Mouse (Mus musculus) neural tube, embryonic 14.5 days (tissue): ENCODE results near the gene Rmnd5b. TPM values are rescaled to one million over a fixed set of nuclear protein-coding genes. Genes with fewer than 3 reads are reported as not detected.

ENCODE experiments used
- ATAC-seq: fragments of 200-750 bp; cut with Nextera tagmentation; 2 replicates; pipeline ENCODE4 v1.8.0; 2017; ENCODE audit warnings: low read depth, mild to moderate bottlenecking, moderate TSS enrichment, moderate library complexity
- H3K27ac ChIP-seq: fragments of 300-500 bp; sonication (generic); 2 replicates; pipeline ENCODE4 v1.5.1; 2014; ENCODE audit warnings: low read depth, mild to moderate bottlenecking, control low read depth, low read length, moderate library complexity, mixed read lengths
- H3K27me3 ChIP-seq: fragments of 300-500 bp; sonication (generic); 2 replicates; pipeline ENCODE4 v1.6.1; 2014; ENCODE audit warnings: low read length; ENCODE audit not compliant: control insufficient read depth, insufficient read depth
- H3K36me3 ChIP-seq: fragments of 300-500 bp; sonication (generic); 2 replicates; pipeline ENCODE4 v1.6.1; 2014; ENCODE audit warnings: low read length, mixed read lengths; ENCODE audit not compliant: control insufficient read depth, insufficient read depth
- H3K4me1 ChIP-seq: fragments of 300-500 bp; sonication (generic); 2 replicates; pipeline ENCODE4 v1.6.1; 2014; ENCODE audit warnings: low read length; ENCODE audit not compliant: control insufficient read depth, insufficient read depth
- H3K4me2 ChIP-seq: fragments of 300-500 bp; sonication (generic); 2 replicates; pipeline ENCODE4 v1.6.1; 2014; ENCODE audit warnings: mild to moderate bottlenecking, low read depth, low read length, control low read depth
- H3K4me3 ChIP-seq: fragments of 300-500 bp; sonication (generic); 2 replicates; pipeline ENCODE4 v1.5.1; 2014; ENCODE audit warnings: low read depth, low read length, control low read depth, mixed read lengths
- H3K9ac ChIP-seq: fragments of 300-500 bp; sonication (generic); replicated peaks from 2 replicates; pipeline ENCODE4 v1.6.1; 2014; ENCODE audit warnings: low read depth, mild to moderate bottlenecking, control low read depth, low read length, mixed read lengths
- H3K9me3 ChIP-seq: fragments of 300-500 bp; sonication (generic); 2 replicates; pipeline ENCODE4 v1.6.1; 2016; ENCODE audit warnings: low read length; ENCODE audit not compliant: control insufficient read depth
- WGBS: fragments of 180-500 bp; shearing (Covaris S2); extraction: QIAGEN DNeasy Blood & Tissue Kit; methylation state at CpG from one replicate; pipeline ENCODE4 v1.1.7; 2014; 5-methylcytosine and 5-hydroxymethylcytosine counted together
- polyA plus RNA-seq: library from polyadenylated mRNA; unstranded; fragments of >200 nt; fragmentation: Nextera tagmentation; extraction: Ambion mirVana; gene quantifications from 2 replicates; pipeline ENCODE4 v1.2.1, GENCODE M21; 2014

The Rmnd5b gene
- polyA plus RNA-seq, 1 experiment from 2014 or later, result 93.5 TPM

DNA sequence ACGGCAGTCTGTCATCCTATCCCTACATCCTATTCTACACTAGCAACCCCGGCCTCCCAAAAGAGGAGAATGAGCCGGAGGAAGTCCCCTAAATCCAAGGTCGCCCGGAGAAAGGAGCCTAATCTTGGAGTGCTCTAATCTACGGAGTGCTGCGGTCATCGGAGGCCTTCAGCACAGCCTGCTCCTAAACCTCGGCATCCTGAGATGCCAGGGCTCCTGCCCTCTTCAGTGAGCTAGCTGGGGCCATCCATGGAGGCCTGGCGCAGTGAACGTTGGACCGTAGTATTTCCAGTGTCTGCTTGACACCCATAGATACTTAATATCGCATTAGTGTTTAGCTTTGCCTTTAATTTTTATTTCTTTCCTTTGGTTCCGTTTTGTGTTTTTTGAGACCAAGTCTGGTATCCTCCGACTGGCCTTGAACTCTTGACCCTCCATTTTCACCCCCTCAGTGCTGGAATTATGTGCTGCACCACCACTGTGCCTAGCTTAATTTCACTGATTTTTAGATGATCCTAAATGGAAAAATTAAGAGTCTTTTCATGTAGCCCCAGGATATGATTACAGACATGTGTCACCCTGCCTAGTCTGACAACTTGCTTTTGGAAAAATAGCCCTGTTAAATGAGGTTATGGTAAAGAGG lies 28.5 kb downstream of the Rmnd5b start:
- peak overlapping the region; percentile 93 for H3K27ac ChIP-seq
- peaks cover 31% of the 10 kb centered on the region for H3K36me3 ChIP-seq
- H3K4me1 ChIP-seq, result peaks cover 13% of the 10 kb centered on the region
- peak overlapping the region; percentile 99 for H3K9ac ChIP-seq
- peak overlapping the region; percentile 81 for H3K4me2 ChIP-seq
- no peaks in the 10 kb centered on the region for H3K9me3 ChIP-seq
- no peaks in the 10 kb centered on the region for H3K27me3 ChIP-seq
- ATAC-seq, result peak; percentile 56
- peak overlapping the region; percentile 98 for H3K4me3 ChIP-seq
- WGBS, result 8% methylated on average over 15 of the region's 15 CpGs

DNA sequence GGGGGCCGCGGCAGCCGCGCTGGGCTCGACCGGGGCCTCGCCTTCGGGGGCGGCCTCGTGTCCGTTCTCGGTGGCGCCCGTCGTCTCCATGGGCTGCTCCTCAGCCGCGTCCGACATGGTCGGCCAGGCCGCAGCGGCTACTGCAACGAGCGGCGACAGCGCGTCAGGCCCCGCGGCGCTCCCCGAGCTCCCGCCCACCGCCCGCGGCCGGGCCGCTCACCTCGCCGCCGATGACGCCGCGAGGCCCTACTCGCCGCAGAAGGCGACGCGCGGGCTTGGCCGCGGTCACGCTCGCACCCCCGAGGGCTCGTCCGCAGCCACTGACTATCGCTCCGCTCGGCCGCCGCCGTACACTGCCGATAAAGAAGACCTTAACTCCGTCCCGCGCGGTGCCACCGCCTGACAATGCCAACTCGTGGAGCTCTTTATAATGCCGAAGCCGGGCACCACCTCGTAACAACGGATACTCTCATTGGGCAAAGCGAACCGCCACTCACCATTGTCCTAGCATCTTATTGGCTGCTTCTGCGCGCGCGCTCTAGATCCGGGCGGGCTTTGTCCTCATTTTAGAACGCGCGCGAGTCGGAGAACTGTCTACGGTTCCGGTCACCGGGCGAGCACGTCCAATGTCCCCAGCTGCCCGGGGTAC lies 29.1 kb downstream of the Rmnd5b start, which contains the start of gene Hnrnpab:
Gene Hnrnpab, minus strand, starts transcription at position 401 of the 649 bp plus-strand sequence.
- H3K27me3 ChIP-seq, result no peaks in the 10 kb centered on the region
- peaks cover 37% of the 10 kb centered on the region for H3K36me3 ChIP-seq
- peak within 1 kb of the TSS; percentile 98 for H3K4me3 ChIP-seq
- peak within 1 kb of the TSS; percentile 81 for H3K4me2 ChIP-seq
- H3K27ac ChIP-seq, result peak within 1 kb of the TSS; percentile 93
- H3K4me1 ChIP-seq, result peaks cover 13% of the 10 kb centered on the region
- WGBS, result under 1% methylated on average over 85 of the region's 91 CpGs
- peak; percentile 95 for ATAC-seq
- peak within 1 kb of the TSS; percentile 99 for H3K9ac ChIP-seq
- no peaks in the 10 kb centered on the region for H3K9me3 ChIP-seq

DNA sequence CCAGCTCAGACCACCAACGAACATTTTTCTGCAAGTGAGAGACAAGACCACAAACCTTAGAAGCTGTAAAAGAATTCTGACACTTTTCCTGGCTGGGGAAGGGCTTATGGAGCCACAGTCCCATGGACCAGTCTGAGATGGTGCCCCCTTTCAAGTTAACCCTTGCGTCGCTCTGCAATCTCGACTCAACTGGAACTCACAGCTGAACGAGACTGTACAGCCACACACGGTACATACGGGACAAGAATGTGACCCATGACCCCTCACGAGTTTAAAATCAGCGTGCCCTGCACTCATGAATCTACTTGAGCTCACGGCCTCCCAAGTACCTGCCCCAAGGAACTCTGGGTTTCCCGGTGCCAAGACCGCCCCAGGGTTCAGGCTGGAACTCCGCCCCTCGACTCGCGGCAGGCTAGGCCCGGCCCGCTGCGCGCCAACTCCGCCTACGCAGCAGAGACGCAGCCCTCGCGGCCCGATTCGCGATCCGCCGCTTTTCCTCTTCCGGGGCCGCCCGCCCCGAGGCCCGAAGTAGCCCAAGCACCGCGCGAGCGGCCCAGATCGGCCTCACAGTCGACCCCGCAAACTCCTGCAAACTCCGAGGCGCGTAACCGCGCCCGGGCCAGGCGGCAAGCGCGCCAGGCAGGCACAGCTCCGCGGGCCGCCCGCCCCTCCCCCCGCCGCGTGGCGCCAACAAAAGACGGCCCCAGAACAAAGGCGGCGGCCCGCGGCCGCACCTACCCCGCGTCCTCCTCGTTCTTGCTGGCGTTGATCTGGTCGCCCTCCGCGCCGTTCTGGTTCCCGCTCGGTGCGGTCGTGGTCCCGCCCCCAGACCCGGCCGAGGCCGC lies 29.9 kb downstream of the Rmnd5b start:
- Histone ChIP-seq H3K4me1 (peaks cover 13% of the 10 kb centered on the region), H3K9me3 (no peaks in the 10 kb centered on the region), H3K27ac (peak overlapping the region; percentile 93), H3K4me3 (peak overlapping the region; percentile 98), H3K4me2 (peak overlapping the region; percentile 61), H3K36me3 (peaks cover 45% of the 10 kb centered on the region), H3K27me3 (no peaks in the 10 kb centered on the region), H3K9ac (peak overlapping the region; percentile 99)
- under 1% methylated on average over 79 of the region's 81 CpGs for WGBS
- ATAC-seq, result peak; percentile 54

DNA sequence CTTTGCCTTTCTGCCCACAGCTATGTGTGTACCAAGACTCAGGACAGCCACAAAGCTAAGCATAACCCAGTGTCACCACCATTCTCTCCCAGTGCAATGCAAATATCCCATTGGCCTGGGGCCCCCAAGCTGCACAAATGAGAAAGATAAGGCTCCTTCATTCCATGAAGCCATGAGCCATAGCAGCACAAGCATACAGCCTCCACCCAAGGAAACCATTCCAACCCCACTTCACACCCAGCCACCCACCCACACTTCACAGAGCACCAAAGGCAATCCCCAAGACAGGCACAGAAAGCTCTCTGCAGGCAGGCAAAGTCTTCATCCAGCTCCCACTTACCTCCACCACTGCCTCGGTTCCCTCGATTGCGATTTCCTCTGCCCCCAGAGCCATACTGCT lies 33.4 kb downstream of the Rmnd5b start:
- no peak overlapping the region for H3K27ac ChIP-seq
- no peaks in the 10 kb centered on the region for H3K27me3 ChIP-seq
- ATAC-seq, result no peak
- H3K4me1 ChIP-seq, result peaks cover 11% of the 10 kb centered on the region
- no peak overlapping the region for H3K4me3 ChIP-seq
- WGBS, result 88% methylated on average over 3 of the region's 3 CpGs
- H3K9ac ChIP-seq, result no peak overlapping the region
- no peaks in the 10 kb centered on the region for H3K9me3 ChIP-seq
- H3K4me2 ChIP-seq, result no peak overlapping the region
- H3K36me3 ChIP-seq, result peaks cover 80% of the 10 kb centered on the region

DNA sequence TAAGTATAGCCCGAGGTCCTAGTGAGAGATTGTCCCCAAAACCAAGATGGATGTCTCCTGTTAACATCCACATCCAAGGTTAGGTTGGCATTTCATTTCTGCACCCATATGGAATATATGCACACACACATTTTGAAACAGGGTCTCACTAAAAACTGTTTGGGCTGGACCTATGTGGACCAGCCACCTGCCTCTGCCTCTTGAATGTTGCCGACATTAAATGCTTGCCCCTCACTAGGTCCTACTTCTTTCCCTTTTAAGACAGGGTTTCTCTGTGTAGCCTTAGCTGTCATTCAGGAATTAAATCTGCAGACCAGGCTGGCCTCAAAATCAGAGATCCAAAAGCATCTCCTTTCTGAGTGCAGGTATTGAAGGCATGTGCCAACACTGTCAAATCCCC lies 38.1 kb downstream of the Rmnd5b start:
- WGBS, result 71% methylated on average over 2 of the region's 2 CpGs
- Histone ChIP-seq H3K36me3 (peaks cover 90% of the 10 kb centered on the region), H3K9ac (no peak overlapping the region), H3K9me3 (no peaks in the 10 kb centered on the region), H3K4me3 (no peak overlapping the region), H3K27me3 (no peaks in the 10 kb centered on the region), H3K4me2 (no peak overlapping the region), H3K4me1 (no peaks in the 10 kb centered on the region), H3K27ac (no peak overlapping the region)
- ATAC-seq, result no peak

DNA sequence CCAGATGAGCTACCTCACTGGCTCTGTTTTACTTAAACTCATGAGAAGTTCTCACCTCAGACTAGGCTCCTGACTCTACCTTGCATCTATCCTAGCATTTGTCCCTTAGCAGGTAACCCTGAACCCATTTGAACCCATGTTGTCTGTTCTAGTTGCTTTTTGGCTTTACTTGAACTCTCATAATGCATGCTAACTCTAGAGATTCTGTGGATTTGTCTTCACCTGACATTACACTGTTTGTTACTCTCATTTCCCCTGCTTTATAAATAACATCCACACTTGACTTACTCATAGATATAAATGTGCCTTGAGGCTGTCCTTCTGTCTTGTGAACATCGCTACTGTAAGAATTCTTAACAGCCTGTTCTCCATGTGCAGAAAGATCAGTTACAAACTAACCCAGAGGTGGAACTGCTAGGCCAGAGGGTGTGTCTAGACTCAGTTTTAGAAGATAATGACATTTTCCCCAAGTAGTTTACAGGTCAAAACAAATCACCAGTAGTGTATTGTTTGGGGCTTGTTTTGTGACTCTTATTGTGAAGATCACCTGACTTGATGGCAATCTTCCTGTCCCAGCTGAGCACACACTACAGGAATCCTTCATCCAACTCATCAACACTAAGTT lies 40.1 kb downstream of the Rmnd5b start:
- no peak overlapping the region for H3K9ac ChIP-seq
- H3K27ac ChIP-seq, result no peak overlapping the region
- no peaks in the 10 kb centered on the region for H3K9me3 ChIP-seq
- no peak for ATAC-seq
- no peaks in the 10 kb centered on the region for H3K4me1 ChIP-seq
- WGBS, result 91% methylated on average over 1 of the region's 1 CpGs
- H3K27me3 ChIP-seq, result no peaks in the 10 kb centered on the region
- H3K4me2 ChIP-seq, result no peak overlapping the region
- peaks cover 81% of the 10 kb centered on the region for H3K36me3 ChIP-seq
- no peak overlapping the region for H3K4me3 ChIP-seq

DNA sequence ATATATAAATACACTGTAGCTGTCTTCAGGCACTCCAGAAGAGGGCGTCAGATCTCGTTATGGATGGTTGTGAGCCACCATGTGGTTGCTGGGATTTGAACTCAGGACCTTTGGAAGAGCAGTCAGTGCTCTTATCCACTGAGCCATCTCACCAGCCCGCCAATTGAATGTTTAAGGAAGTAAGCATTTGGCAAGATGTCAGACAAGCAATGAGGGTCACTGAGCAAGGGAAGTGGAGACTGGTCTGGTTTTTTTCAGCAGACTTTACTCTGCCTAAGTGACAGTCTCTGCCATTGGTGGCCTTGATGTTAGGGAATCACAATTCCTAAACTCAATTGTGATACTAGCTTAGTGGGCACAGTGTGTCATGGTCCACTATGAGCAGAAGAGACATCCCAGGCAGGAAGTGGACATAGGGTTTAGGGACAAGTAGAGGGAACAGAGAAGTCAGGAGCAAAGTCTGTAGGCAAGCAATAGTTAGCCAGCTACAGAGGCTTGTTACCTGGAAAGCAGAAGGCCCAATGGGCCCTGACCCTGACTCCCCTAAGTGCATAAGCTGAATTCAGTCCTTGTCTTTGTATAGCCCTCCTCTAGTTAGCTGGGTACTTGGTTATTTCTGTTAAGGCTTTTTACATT lies 40.9 kb downstream of the Rmnd5b start:
- Histone ChIP-seq H3K36me3 (peaks cover 75% of the 10 kb centered on the region), H3K9ac (no peak overlapping the region), H3K4me2 (no peak overlapping the region), H3K9me3 (no peaks in the 10 kb centered on the region), H3K27ac (no peak overlapping the region), H3K4me3 (no peak overlapping the region), H3K4me1 (no peaks in the 10 kb centered on the region), H3K27me3 (no peaks in the 10 kb centered on the region)
- 90% methylated on average over 3 of the region's 3 CpGs for WGBS
- no peak for ATAC-seq

DNA sequence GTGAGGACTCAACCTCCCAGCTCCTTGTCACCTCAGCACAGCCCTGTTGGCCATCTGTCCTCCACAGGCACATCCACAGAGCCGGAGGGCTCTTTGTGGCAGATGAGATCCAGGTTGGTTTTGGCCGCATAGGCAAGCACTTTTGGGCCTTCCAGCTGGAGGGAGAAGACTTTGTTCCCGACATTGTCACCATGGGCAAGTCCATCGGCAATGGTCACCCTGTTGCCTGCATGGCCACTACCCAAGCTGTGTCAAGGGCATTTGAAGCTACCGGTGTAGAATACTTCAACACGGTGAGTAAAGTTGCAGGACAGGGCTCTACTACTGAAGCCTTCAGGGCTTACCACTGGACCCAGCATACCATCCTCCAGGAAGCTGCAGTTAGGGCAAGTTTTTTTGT lies 41.8 kb downstream of the Rmnd5b start:
- peaks cover 67% of the 10 kb centered on the region for H3K36me3 ChIP-seq
- H3K9ac ChIP-seq, result no peak overlapping the region
- no peaks in the 10 kb centered on the region for H3K27me3 ChIP-seq
- H3K4me3 ChIP-seq, result no peak overlapping the region
- 95% methylated on average over 6 of the region's 6 CpGs for WGBS
- no peak overlapping the region for H3K27ac ChIP-seq
- ATAC-seq, result no peak
- H3K9me3 ChIP-seq, result no peaks in the 10 kb centered on the region
- H3K4me2 ChIP-seq, result no peak overlapping the region
- H3K4me1 ChIP-seq, result no peaks in the 10 kb centered on the region
